Mouse (Mus musculus): ENCODE measurements around the gene Lsm14a.
"Not testable (repeated sequence)": the region's sequence is repeated elsewhere in the genome, so short reads cannot be mapped to it uniquely, and the experiment has no call there.

The Lsm14a gene

DNA sequence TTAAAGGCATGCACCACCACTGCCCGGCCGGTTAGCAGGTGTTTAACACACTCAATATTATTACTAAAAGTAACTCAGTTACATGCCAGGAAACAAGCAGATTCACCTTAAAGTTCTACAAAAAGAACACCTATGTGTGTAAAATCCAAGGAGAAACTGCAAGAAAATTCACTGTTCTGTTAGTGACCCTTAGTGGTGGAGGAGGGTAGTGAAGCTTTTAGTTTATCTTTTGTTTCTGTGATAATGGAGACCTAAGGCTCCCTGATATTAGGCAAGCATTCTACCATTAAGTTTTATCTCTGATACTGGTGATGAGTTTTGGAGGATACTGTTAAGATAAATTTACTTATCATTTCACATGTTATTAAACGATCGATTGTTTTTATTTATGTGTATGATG is 37.5 kb downstream of the Lsm14a start:
- DNase-seq, result no peak

DNA sequence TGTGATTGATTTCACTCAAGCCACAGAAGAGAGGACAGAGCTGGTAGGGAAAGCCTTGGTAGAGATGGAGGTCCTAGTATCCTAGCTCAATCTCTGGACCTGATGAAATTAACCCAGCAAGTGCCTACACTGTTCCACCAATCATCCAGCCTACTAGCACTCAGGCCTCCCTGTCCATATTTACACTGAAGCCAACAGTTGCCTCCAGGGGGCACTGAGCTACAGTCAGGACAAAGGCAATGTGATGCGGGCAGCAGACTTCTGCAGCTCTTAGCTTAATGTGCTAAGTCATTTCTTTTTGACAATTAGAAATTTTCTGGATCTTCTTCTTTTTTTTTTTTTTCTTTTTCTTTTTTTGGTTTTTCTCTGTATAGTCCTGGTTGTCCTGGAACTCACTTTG is 41.1 kb downstream of the Lsm14a start:
- DNase-seq, result no peak

- DNase-seq, result no peak
Measured at GRCm38 (mm10) chr7:34350166-34350565, 42.9 kb downstream of the Lsm14a start.

- DNase-seq, result no peak
Measured at GRCm38 (mm10) chr7:34348011-34348410, 45.1 kb downstream of the Lsm14a start.

DNA sequence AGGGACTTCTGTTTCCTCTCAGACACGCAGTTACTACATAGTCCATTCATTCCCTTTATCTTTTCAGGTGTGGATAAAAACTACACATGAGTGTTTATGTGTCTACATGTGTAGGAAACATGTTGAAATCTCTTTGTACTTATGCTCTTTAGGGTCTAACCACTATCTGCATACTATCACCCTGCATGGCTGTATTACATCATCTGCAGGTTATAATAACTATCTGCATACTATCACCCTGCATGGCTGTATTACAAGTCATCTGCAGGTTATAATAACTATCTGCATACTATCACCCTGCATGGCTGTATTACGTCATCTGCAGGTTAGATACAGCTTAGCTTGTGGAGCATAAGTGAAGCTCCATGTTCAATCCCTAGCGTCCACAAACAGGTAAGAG is 46.1 kb downstream of the Lsm14a start:
- no peak for DNase-seq

DNA sequence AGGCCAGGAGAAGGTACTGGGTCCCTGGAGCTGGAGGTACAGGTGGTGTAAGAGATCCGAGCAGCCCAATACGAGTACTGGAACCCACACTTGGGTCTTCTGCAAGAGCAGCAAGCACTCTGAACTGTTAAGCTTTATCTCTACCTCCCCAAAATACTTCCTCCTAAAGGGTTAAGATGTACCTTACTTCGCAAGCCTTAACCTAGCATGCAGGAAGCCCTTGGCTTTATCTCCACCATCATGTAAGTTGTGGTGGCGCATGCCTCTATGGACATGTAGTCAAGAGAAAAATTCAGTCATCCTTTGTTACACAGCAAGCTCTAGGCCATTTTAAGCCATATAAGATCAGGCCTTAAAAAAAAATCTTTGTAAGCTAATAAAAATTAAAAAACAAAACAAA is 46.6 kb downstream of the Lsm14a start:
- DNase-seq, result no peak

DNA sequence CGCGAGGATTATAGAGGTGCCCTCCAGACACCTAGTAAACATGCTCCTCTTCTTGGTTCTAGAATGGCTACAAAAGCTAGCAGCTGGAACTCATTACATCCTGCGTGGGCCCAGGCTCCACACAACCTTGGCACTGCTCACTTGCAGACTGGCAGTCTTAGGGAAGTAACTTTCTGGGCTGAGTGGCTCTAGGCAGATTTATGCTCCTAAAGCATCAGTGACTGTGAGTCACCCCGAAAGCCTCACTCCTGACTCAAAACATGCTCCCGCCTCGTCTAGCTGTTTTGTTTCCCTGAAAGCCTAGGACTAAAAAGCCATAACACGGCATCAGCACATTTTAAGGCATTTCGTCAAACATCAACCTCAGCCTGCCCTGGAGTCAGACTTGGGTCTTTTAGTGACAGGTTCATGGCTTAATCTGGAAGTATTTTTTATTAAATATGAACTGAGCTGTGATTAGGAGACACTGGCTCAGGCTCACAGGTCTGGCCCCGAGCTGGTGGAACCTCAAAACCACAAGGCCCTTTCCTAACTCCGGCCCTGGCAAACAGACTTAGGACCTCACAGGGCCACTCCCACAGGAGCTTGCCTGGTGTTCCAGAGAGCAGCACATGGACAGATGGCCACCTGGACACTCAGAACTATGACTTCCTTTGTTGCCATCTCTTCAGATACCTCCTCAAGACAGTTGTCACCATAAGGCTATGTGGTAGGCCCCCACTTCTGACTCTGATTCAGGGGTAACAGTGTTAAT is 50.9 kb downstream of the Lsm14a start:
- peak; percentile 26 for DNase-seq

DNA sequence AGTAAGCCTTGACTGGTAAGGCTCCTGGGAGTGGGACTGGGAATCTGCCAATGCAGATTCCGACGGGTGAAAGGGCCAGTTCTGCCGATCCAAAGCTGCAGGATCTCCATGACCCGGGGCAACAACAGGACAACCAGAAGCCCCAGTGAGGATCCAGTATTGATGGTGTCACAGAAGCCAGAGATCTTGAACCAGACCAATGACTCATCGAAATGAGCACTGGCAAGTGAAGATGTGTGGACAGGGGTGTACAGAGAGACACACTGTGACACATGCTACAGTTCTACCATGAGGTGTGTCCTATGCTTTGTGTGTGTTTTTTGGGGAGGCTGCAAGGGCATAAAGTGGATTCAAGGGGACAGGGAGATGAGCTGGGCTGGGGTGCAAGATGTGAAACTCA is 52.3 kb downstream of the Lsm14a start:
- no peak for DNase-seq

DNA sequence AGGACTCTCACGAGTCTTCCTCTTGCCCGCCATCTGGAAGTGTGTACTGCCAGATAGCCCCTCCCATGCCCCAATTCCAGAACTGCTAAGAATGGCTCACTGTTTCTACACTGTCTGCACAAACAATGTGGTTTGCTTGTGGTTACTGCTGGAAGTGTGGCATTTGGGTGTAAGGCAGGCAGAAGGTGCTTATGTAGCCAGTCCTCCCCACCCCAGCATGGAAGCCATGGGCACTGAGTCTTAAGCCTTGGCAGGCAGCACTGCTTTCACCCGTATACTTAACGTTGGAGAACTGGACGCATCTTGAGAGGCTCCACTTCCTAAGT is 54.0 kb downstream of the Lsm14a start:
- no peak for DNase-seq

GRCm38 (mm10) chr7:34338445-34339163 is 54.5 kb downstream of the Lsm14a start:
- no peak for DNase-seq

DNA sequence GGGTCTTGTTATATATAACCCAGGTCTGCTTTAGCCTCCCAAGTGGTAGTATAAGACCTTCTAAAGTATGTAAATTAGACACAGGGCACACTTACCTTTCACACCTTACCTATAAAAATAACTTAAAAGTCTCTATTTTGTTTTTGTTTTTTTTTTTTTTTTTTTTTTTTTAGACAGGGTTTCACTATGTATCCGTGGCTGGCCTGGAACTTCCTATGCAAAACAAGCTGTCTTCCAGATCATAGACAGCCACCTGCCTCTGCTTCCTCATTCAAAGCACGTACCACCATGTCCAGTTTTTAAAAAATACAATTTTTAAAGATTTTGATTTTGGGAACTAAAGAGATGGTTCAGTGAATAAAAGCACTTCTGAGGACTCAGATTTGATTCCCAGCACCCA is 55.8 kb downstream of the Lsm14a start:
- DNase-seq, result no peak

DNA sequence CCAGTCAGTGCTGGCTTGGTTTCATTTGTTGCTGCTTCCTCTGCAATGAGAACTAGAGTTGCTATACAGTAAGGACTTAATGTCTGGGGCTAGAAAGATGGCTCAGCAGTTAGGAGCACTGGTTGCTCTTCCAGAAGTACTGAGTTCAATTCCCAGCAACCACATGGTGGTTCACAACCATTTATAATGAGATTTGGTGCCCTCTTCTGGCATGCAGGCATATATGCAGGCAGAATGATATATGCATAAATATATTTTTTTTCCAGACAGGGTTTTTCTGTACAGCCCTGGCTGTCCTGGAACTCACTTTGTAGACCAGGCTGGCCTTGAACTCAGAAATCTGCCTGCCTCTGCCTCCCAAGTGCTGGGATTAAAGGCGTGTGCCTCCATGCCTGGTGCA is 56.6 kb downstream of the Lsm14a start:
- DNase-seq, result not testable (repeated sequence)

DNA sequence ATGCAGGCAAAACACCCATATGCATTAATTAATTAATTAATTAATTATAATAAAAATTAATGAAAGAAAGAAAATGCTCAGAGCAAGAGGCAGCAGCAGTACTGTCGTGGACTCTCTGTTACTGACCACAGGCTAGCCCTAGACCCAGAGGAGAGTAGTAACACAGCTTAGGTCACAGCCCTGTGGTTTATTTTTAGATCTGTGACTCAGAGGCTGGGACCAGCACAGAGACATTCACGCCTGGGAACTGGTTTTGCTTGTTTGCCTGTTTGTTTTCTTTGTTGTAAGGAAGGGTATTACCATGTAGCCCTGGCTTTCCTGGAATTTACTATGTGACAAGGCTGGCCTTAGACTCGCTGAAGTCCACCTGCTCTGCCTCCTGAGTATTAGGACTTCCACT is 65.6 kb downstream of the Lsm14a start:
- no peak for DNase-seq

- DNase-seq, result no peak
Measured at GRCm38 (mm10) chr7:34324857-34325256, 68.3 kb downstream of the Lsm14a start.

- no peak for DNase-seq
Measured at GRCm38 (mm10) chr7:34324005-34324404, 69.1 kb downstream of the Lsm14a start.

- no peak for DNase-seq
Measured at GRCm38 (mm10) chr7:34323351-34323750, 69.8 kb downstream of the Lsm14a start.

DNA sequence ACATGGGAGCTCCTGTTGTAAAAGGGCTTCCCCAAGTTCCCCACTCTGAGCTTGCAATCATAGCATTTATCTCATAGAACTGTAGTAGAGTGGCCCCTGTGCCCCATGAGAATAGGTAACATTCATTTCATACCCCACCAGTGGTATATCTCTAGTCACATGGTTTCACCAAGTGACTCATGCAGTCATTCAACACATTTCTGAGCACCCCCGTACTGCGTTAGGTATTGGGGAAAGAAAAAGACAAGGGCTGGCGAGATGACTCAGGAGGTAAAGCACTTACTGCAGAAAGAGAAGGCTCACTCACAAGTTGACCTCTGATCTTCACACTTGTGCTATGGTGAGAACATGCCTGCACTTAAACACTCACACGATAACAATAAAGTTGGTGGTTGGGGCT is 71.2 kb downstream of the Lsm14a start:
- DNase-seq, result no peak

GRCm38 (mm10) chr7:34321119-34321518 is 72.0 kb downstream of the Lsm14a start:
- DNase-seq, result no peak

DNA sequence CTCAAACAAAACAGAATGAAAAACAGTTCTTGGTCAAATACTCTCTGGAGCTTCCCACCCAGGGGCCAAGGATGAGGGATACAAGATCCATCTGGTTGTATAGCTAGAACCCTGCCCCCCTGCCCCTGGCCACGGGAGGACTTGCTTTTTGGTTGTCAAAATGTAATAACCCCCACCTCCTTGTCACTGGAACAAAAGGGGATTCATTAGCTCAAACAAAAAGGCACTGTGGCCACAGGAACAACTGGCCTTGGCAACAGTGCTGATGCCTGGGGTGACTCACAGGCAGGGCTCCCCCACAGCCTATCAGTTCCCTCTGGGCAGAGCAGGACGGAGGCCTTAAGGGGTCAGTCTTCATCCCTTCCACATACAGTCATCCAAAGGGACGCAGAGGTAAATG is 73.2 kb downstream of the Lsm14a start:
- DNase-seq, result no peak

DNA sequence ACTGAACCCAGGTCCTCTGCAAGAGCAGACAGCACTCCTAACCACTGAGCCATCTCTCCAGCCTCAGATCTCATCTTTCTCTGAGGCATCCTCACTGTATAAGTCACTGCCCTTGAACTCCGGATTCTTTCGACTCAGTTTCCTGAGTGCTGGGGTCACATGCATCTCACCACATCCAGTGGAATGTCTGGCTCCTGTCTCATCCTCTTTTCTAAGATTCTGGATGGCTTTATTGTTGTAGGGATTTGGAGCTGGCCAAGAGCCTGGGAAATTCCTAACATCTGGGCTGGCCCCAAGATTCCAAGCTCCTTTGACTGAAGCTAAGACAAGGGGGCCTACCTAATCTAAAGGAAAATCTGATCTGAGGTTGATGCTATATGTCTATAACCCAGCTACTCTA is 74.0 kb downstream of the Lsm14a start:
- DNase-seq, result no peak

- no peak for DNase-seq
Measured at GRCm38 (mm10) chr7:34317901-34318476, 75.1 kb downstream of the Lsm14a start.

GRCm38 (mm10) chr7:34313443-34313875 is 79.7 kb downstream of the Lsm14a start, which contains the start of gene 4931406P16Rik:
Gene 4931406P16Rik, minus strand, starts transcription at chr7:34313551.
- peak; percentile 90 for DNase-seq

- DNase-seq, result no peak
Measured at GRCm38 (mm10) chr7:34312786-34313442, 80.2 kb downstream of the Lsm14a start.

Measured in right cerebral cortex, postnatal 25 days (tissue).